ENCODE assay signal across 21 mouse cellular contexts in the genomic region with DNA sequence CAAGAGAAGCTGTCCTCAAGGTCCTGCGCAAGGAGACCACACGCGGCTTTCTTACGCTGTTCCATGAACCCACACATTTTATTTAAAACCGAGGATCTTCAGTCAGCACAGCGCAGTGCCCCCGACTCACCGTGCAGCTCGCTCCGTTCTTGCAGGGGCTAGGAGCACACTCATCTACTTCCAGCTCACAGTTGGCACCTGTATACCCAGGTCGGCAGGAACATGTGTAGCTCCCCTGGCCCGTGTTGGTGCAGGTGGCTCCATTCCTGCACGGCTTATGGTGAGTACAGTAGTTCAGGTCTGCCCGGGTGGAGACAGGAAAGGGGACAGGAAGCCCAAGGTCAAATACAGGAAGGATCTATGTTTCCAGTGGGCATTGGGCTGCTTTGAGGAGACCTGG. TPM values are rescaled to one million over a fixed set of nuclear protein-coding genes. Genes with fewer than 3 reads are reported as not detected.
DNase-seq lines count a peak whose midpoint lies in the region; ATAC-seq and TF ChIP-seq lines count a peak whose summit lies in the region.
"Had no signal": no experiment of that assay in that cellular context is flagged by ENCODE, and none has a peak within 500 bp of the region (broad histone marks: within the 10 kb centered on the region; RNA-seq: fewer than 3 reads in every experiment).

No protein-coding gene starts in this region.

- WGBS in hindbrain, embryonic 11.5 days = 91% methylated on average over 14 of the region's 14 CpGs
- WGBS in hindbrain, postnatal 0 days = 92% methylated on average over 14 of the region's 14 CpGs
- WGBS in midbrain, embryonic 11.5 days = 95% methylated on average over 14 of the region's 14 CpGs
- WGBS in midbrain, embryonic 16.5 days = 95% methylated on average over 14 of the region's 14 CpGs
- WGBS in forebrain, embryonic 14.5 days = 94% methylated on average over 14 of the region's 14 CpGs
- WGBS in midbrain, embryonic 13.5 days = 97% methylated on average over 14 of the region's 14 CpGs

- H3K4me2 ChIP-seq in hindbrain, embryonic 11.5 days (replicated peaks; ENCODE audit: low read depth, low read length) = peak overlapping the region; percentile 31
- H3K4me2 ChIP-seq in hindbrain, postnatal 0 days (ENCODE audit: low read depth, low read length) = no peak overlapping the region
- H3K4me2 ChIP-seq in midbrain, embryonic 11.5 days = peak overlapping the region; percentile 56
- no peak overlapping the region for H3K4me2 ChIP-seq in midbrain, embryonic 16.5 days (ENCODE audit: low read length)
- peak overlapping the region; percentile 92; the same call in 1 of the 2 replicates for H3K4me2 ChIP-seq in forebrain, embryonic 14.5 days (ENCODE audit: low read length)
- H3K4me2 ChIP-seq in midbrain, embryonic 13.5 days (replicated peaks) = peak overlapping the region; percentile 94
- H3K4me2 ChIP-seq: embryonic facial prominence, embryonic 15.5 days had no signal

- H3K9ac ChIP-seq in hindbrain, embryonic 11.5 days (ENCODE audit: low read depth, low read length) = no peak overlapping the region
- no peak overlapping the region for H3K9ac ChIP-seq in hindbrain, postnatal 0 days (replicated peaks; ENCODE audit: low read length)
- 0 out of 2 replicates have a peak overlapping the region, but pooled peaks have one; percentile 20 for H3K9ac ChIP-seq in midbrain, embryonic 11.5 days (ENCODE audit: low read length)
- H3K9ac ChIP-seq in midbrain, embryonic 16.5 days (ENCODE audit: low read depth, low read length) = no peak overlapping the region
- no peak overlapping the region for H3K9ac ChIP-seq in forebrain, embryonic 14.5 days (ENCODE audit: low read length)
- H3K9ac ChIP-seq in midbrain, embryonic 13.5 days (replicated peaks) = 0 out of 2 replicates have a peak overlapping the region, but pooled peaks have one; percentile 28
- H3K9ac ChIP-seq: embryonic facial prominence, embryonic 15.5 days; limb, embryonic 12.5 days had no signal

- H3K27me3 ChIP-seq in hindbrain, embryonic 11.5 days (ENCODE audit: control insufficient read depth, insufficient read depth, low read length) = 0 out of 2 replicates have a peak, but pooled peaks cover 3% of the 10 kb centered on the region
- no peaks in the 10 kb centered on the region; the same call in 1 of the 2 replicates for H3K27me3 ChIP-seq in hindbrain, postnatal 0 days (ENCODE audit: insufficient read depth, low read length)
- no peaks in the 10 kb centered on the region; the same call in 1 of the 2 replicates for H3K27me3 ChIP-seq in midbrain, embryonic 11.5 days (ENCODE audit: control insufficient read depth, insufficient read depth, low read length)
- no peaks in the 10 kb centered on the region for H3K27me3 ChIP-seq in midbrain, embryonic 16.5 days (ENCODE audit: control insufficient read depth, insufficient read depth, low read depth, low read length)
- no peaks in the 10 kb centered on the region for H3K27me3 ChIP-seq in forebrain, embryonic 14.5 days (replicated peaks; ENCODE audit: control insufficient read depth, insufficient read depth, low read length)
- H3K27me3 ChIP-seq in midbrain, embryonic 13.5 days = no peaks in the 10 kb centered on the region

- peaks cover 17% of the 10 kb centered on the region for H3K36me3 ChIP-seq in hindbrain, embryonic 11.5 days (ENCODE audit: control insufficient read depth, insufficient read depth, low read length)
- peaks cover 27% of the 10 kb centered on the region for H3K36me3 ChIP-seq in hindbrain, postnatal 0 days (ENCODE audit: insufficient read depth, low read length)
- H3K36me3 ChIP-seq in midbrain, embryonic 11.5 days (ENCODE audit: control insufficient read depth, insufficient read depth, low read length) = peaks cover 29% of the 10 kb centered on the region
- peaks cover 36% of the 10 kb centered on the region for H3K36me3 ChIP-seq in midbrain, embryonic 16.5 days (ENCODE audit: control insufficient read depth, insufficient read depth, low read length)
- H3K36me3 ChIP-seq in forebrain, embryonic 14.5 days (ENCODE audit: control insufficient read depth, insufficient read depth, low read length) = peaks cover 66% of the 10 kb centered on the region
- H3K36me3 ChIP-seq in midbrain, embryonic 13.5 days = peaks cover 56% of the 10 kb centered on the region
- H3K36me3 ChIP-seq: embryonic facial prominence, embryonic 15.5 days; limb, embryonic 12.5 days had no signal

- no peak overlapping the region for H3K27ac ChIP-seq in hindbrain, embryonic 11.5 days (ENCODE audit: low read depth, low read length)
- H3K27ac ChIP-seq in hindbrain, postnatal 0 days = no peak overlapping the region
- no peak overlapping the region for H3K27ac ChIP-seq in midbrain, embryonic 11.5 days (ENCODE audit: low read depth, low read length)
- no peak overlapping the region for H3K27ac ChIP-seq in midbrain, embryonic 16.5 days (ENCODE audit: low read length)
- H3K27ac ChIP-seq in forebrain, embryonic 14.5 days (ENCODE audit: low read depth, low read length) = no peak overlapping the region
- H3K27ac ChIP-seq in midbrain, embryonic 13.5 days = no peak overlapping the region
- H3K27ac ChIP-seq: embryonic facial prominence, embryonic 15.5 days; heart, embryonic 10.5 days; limb, embryonic 12.5 days had no signal

- peaks cover 20% of the 10 kb centered on the region for H3K4me1 ChIP-seq in hindbrain, embryonic 11.5 days (replicated peaks; ENCODE audit: control insufficient read depth, insufficient read depth, low read length)
- peaks cover 22% of the 10 kb centered on the region for H3K4me1 ChIP-seq in hindbrain, postnatal 0 days (ENCODE audit: insufficient read depth, low read length)
- peaks cover 46% of the 10 kb centered on the region for H3K4me1 ChIP-seq in midbrain, embryonic 11.5 days (ENCODE audit: control insufficient read depth, insufficient read depth, low read length)
- H3K4me1 ChIP-seq in midbrain, embryonic 16.5 days (ENCODE audit: control insufficient read depth, insufficient read depth, low read length) = peaks cover 29% of the 10 kb centered on the region
- peaks cover 31% of the 10 kb centered on the region for H3K4me1 ChIP-seq in forebrain, embryonic 14.5 days (ENCODE audit: control insufficient read depth, insufficient read depth, low read length)
- peaks cover 60% of the 10 kb centered on the region for H3K4me1 ChIP-seq in midbrain, embryonic 13.5 days (replicated peaks)

- no peak for ATAC-seq in hindbrain, embryonic 11.5 days (ENCODE audit: low FRiP score)
- ATAC-seq in hindbrain, postnatal 0 days = no peak
- ATAC-seq in midbrain, embryonic 11.5 days (ENCODE audit: low FRiP score) = no peak
- ATAC-seq in midbrain, embryonic 16.5 days = no peak
- no peak for ATAC-seq in forebrain, embryonic 14.5 days
- no peak for ATAC-seq in midbrain, embryonic 13.5 days

- no peaks in the 10 kb centered on the region for H3K9me3 ChIP-seq in hindbrain, embryonic 11.5 days (ENCODE audit: control insufficient read depth, low read length)
- no peaks in the 10 kb centered on the region for H3K9me3 ChIP-seq in hindbrain, postnatal 0 days (ENCODE audit: low read length)
- no peaks in the 10 kb centered on the region for H3K9me3 ChIP-seq in midbrain, embryonic 11.5 days (ENCODE audit: control insufficient read depth, low read length)
- H3K9me3 ChIP-seq in midbrain, embryonic 16.5 days (replicated peaks; ENCODE audit: control insufficient read depth, low read length, poor library complexity, severe bottlenecking) = no peaks in the 10 kb centered on the region
- H3K9me3 ChIP-seq in forebrain, embryonic 14.5 days (replicated peaks; ENCODE audit: control insufficient read depth, low read length) = no peaks in the 10 kb centered on the region
- H3K9me3 ChIP-seq in midbrain, embryonic 13.5 days = no peaks in the 10 kb centered on the region
- H3K9me3 ChIP-seq: embryonic facial prominence, embryonic 15.5 days; heart, embryonic 10.5 days; limb, embryonic 12.5 days had no signal

- no peak for DNase-seq in hindbrain, embryonic 11.5 days (ENCODE audit: low spot score)
- no peak for DNase-seq in hindbrain, postnatal 0 days (ENCODE audit: low spot score)
- DNase-seq in midbrain, embryonic 11.5 days (ENCODE audit: low spot score, missing footprints) = no peak
- no peak for DNase-seq in forebrain, embryonic 14.5 days (ENCODE audit: low spot score)
- DNase-seq in right cerebral cortex, postnatal 4 days = no peak
- no peak for DNase-seq in gastrocnemius, postnatal 4 days (ENCODE audit: low spot score in 2 of 2)
- DNase-seq: adrenal gland, postnatal 36 days; cerebellum, adult 9-11 months; gastrocnemius, postnatal 10 days; heart, postnatal 14 days; kidney, postnatal 10 days; layer of hippocampus, adult 9-11 months; lung, postnatal 14 days; right cerebral cortex, postnatal 25 days; thymus, postnatal 4 days had no signal

- no peak for TF ChIP-seq CTCF in hindbrain, postnatal 0 days (IDR thresholded peaks at IDR 0.05; ENCODE audit: low read depth)

- peak overlapping the region; percentile 1 for H3K4me3 ChIP-seq in hindbrain, embryonic 11.5 days (ENCODE audit: low read depth, low read length)
- H3K4me3 ChIP-seq in hindbrain, postnatal 0 days (ENCODE audit: low read length) = no peak overlapping the region
- H3K4me3 ChIP-seq in midbrain, embryonic 11.5 days (ENCODE audit: low read depth, low read length) = peak overlapping the region; percentile 20
- H3K4me3 ChIP-seq in midbrain, embryonic 16.5 days (ENCODE audit: low read depth, low read length) = no peak overlapping the region
- H3K4me3 ChIP-seq in forebrain, embryonic 14.5 days (ENCODE audit: low read depth, low read length) = no peak overlapping the region
- peak overlapping the region; percentile 11 for H3K4me3 ChIP-seq in midbrain, embryonic 13.5 days (replicated peaks)
- H3K4me3 ChIP-seq: embryonic facial prominence, embryonic 15.5 days; heart, embryonic 10.5 days; limb, embryonic 12.5 days; megakaryocyte, embryonic 14.5 days had no signal

RNA-seq across cellular contexts. Expression of a gene that starts 6.3 kb away (rescaled TPM):
- polyA plus RNA-seq in hindbrain, embryonic 11.5 days (2014; fragmentation: Nextera tagmentation; extraction: Ambion mirVana) = 59.6 and 64.3 TPM in 2 replicates
- total RNA-seq in hindbrain, postnatal 0 days (2014; rRNA removed) = 34.3 and 44.2 TPM in 2 replicates
- polyA plus RNA-seq in hindbrain, postnatal 0 days (2015; fragmentation: Nextera tagmentation; extraction: Ambion mirVana) = 10.1 and 10.9 TPM in 2 replicates
- 61.4 and 68.6 TPM in 2 replicates for polyA plus RNA-seq in midbrain, embryonic 11.5 days (2014; fragmentation: Nextera tagmentation; extraction: Ambion mirVana)
- 17.8 and 18.5 TPM in 2 replicates for polyA plus RNA-seq in midbrain, embryonic 16.5 days (2015; fragmentation: Nextera tagmentation; extraction: Ambion mirVana)
- polyA plus RNA-seq in forebrain, embryonic 14.5 days (2014; fragmentation: Nextera tagmentation; extraction: Ambion mirVana) = 24.3 and 29.4 TPM in 2 replicates
- polyA plus RNA-seq in midbrain, embryonic 13.5 days (2015; fragmentation: Nextera tagmentation; extraction: Ambion mirVana) = 45.4 and 47.7 TPM in 2 replicates
- 10 to 100 TPM; 16.7 to 18.7 TPM for total RNA-seq in gastrocnemius, postnatal 4 days (2021)

RNA-seq across cellular contexts. Expression of a gene that starts 25.6 kb away (rescaled TPM):
- 34.7 and 35.8 TPM in 2 replicates for polyA plus RNA-seq in hindbrain, embryonic 11.5 days (2014; fragmentation: Nextera tagmentation; extraction: Ambion mirVana)
- 36.8 and 40.8 TPM in 2 replicates for total RNA-seq in hindbrain, postnatal 0 days (2014; rRNA removed)
- 29.4 and 31.7 TPM in 2 replicates for polyA plus RNA-seq in hindbrain, postnatal 0 days (2015; fragmentation: Nextera tagmentation; extraction: Ambion mirVana)
- polyA plus RNA-seq in midbrain, embryonic 11.5 days (2014; fragmentation: Nextera tagmentation; extraction: Ambion mirVana) = 32.2 and 36.3 TPM in 2 replicates
- polyA plus RNA-seq in midbrain, embryonic 16.5 days (2015; fragmentation: Nextera tagmentation; extraction: Ambion mirVana) = 50.0 and 54.3 TPM in 2 replicates
- 36.0 and 45.3 TPM in 2 replicates for polyA plus RNA-seq in forebrain, embryonic 14.5 days (2014; fragmentation: Nextera tagmentation; extraction: Ambion mirVana)
- polyA plus RNA-seq in midbrain, embryonic 13.5 days (2015; fragmentation: Nextera tagmentation; extraction: Ambion mirVana) = 43.6 and 46.5 TPM in 2 replicates
- total RNA-seq in gastrocnemius, postnatal 4 days (2021) = 10 to 100 TPM; 13.6 to 16.9 TPM

Comparison
In these comparisons a context has a peak if more than half of its experiments do, and no peak if none do; other contexts are left out.
1. H3K4me2 ChIP-seq: peak in hindbrain, embryonic 11.5 days (single experiment), midbrain, embryonic 11.5 days (single experiment), forebrain, embryonic 14.5 days (single experiment) and midbrain, embryonic 13.5 days (single experiment); none in hindbrain, postnatal 0 days (single experiment) and midbrain, embryonic 16.5 days (single experiment).
2. H3K4me3 ChIP-seq: peak in hindbrain, embryonic 11.5 days (single experiment), midbrain, embryonic 11.5 days (single experiment) and midbrain, embryonic 13.5 days (single experiment); none in hindbrain, postnatal 0 days (single experiment), midbrain, embryonic 16.5 days (single experiment) and forebrain, embryonic 14.5 days (single experiment).
3. H3K9ac ChIP-seq: peak in midbrain, embryonic 11.5 days (single experiment) and midbrain, embryonic 13.5 days (single experiment); none in hindbrain, embryonic 11.5 days (single experiment), hindbrain, postnatal 0 days (single experiment), midbrain, embryonic 16.5 days (single experiment) and forebrain, embryonic 14.5 days (single experiment).